Mouse (Mus musculus) small intestine, adult 2 months (tissue): Measurements from ENCODE around the gene Rnf216.

Experiments used
- CTCF ChIP-seq: fragments of 200-500 bp; IDR thresholded peaks from 2 replicates; pipeline ENCODE4 v1.5.1; 2012; ENCODE audit warnings: low read depth, mild to moderate bottlenecking, control low read depth, inconsistent platforms, low read length, moderate library complexity, mixed read lengths; ENCODE audit not compliant: insufficient replicate concordance, insufficient read length; ENCODE audit errors: extremely low read depth
- POLR2A ChIP-seq: fragments of 200-500 bp; IDR thresholded peaks from 2 replicates; pipeline ENCODE4 v1.6.1; 2012; ENCODE audit warnings: low read depth, mild to moderate bottlenecking, control low read depth, inconsistent platforms, low read length, moderate library complexity

- no peak for TF ChIP-seq POLR2A
- TF ChIP-seq CTCF: no peak
Observed at GRCm38 (mm10) chr5:142973971-142974370, 138.8 kb downstream of the Rnf216 start.
